Mouse (Mus musculus) ovary, postnatal 36 days (tissue): ENCODE measurements at regions not wholly inside any gene's neighbourhood (a gene's known extent, or its start where the extent isn't known, plus 50 kb on each side); places are given as distances from the start of the nearest gene placed in this dataset.

Experiments
- DNase-seq: peaks from one replicate; pipeline ENCODE4 v3.0.0; 2022; ENCODE audit warnings: low spot score, mixed read lengths

GRCm38 (mm10) chr14:106365624-106366118 lies 259.7 kb downstream of the Trim52 start:
- no peak for DNase-seq

DNA sequence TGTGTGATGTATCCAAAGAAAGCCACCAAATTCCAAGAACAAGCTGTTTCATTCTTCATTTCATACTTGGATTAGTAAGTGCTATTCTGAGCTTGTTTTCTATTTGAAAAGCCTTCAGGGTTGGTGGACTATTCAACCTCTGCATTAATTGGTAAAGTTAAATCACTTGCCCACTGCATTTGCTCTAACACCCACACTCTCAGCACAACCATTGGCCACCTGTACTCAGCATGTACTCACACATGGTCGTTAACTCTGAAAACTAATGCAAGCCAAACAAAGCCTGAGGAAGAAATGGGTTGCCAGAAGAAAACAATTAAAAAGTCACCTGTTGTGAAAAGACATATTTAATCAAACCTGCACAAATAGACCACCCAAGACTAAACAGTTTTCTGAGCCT lies 267.5 kb downstream of the Trim52 start:
- no peak for DNase-seq

DNA sequence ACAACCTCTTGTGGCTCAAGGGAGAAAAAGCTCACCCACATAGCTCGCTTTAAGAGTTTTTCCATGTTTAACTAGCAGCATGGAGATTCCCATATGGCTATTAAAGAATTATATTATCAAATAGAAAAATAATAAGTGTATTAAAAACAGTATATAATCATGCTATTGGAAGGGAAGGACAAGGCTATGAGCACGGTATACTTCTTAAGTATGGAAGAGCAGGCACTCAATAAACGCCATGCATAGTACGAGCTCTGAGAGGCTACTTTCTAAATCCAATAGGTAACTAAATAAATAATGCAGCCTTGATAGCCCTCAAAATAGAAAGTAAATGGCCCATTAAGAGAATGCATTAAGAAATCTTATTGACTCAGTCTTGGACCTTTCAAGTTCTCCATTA lies 273.6 kb downstream of the Trim52 start:
- DNase-seq = no peak

GRCm38 (mm10) chr14:106387671-106388070 lies 281.7 kb downstream of the Trim52 start:
- no peak for DNase-seq

GRCm38 (mm10) chr14:106390546-106390945 lies 284.5 kb downstream of the Trim52 start:
- no peak for DNase-seq

- DNase-seq = no peak
Observed at GRCm38 (mm10) chr14:106393978-106394377, 288.0 kb downstream of the Trim52 start.

DNA sequence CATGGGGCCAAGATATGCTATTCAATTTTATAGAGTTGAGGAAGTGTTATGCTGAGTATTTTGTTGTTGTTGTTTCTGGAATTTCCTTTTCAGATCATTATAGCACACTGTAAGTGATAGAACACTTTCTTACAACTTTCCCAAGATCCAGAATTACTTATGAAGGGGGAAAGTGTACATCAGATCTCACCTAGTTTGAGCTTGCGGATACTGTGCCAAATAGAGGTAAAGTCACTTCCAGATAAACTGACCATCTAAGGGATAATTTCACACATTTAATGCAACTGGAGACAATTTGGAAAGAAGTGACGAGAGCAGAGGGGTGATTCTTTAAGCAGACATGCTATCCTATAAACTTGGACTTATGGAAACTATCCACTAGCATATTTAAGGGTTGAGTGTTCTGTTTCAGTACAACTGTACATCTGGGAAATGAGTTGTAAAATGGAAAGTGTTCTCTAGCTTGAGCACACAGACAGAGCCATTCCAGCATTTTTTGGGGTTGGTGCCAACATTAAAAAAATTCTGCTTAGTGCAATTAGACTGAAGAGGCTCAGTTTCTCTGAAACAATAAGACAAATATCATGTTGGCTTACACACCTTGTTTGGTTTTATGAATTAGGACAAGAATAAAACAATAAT lies 307.0 kb downstream of the Trim52 start:
- DNase-seq = no peak

GRCm38 (mm10) chr14:106424714-106425113 lies 318.7 kb downstream of the Trim52 start:
- DNase-seq = no peak

DNA sequence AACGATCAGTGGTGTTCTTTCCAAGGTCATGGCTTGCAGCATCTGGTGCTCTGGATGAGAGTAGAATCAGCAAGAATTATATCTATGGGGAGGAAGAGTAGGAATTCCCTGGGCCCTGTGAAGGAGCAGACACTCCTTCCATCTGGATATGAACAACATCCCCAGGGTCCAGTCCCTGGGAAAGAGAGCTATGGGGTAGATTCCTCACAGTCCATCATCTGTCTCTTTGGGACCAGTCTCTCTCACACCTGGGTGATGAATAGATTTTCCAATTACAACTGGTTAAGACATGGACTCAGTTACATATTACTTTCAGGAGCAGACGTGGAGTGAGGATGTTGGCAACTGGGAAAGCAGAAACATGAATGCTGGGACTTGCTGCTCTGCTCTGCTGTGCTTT lies 322.6 kb downstream of the Trim52 start:
- no peak for DNase-seq

DNA sequence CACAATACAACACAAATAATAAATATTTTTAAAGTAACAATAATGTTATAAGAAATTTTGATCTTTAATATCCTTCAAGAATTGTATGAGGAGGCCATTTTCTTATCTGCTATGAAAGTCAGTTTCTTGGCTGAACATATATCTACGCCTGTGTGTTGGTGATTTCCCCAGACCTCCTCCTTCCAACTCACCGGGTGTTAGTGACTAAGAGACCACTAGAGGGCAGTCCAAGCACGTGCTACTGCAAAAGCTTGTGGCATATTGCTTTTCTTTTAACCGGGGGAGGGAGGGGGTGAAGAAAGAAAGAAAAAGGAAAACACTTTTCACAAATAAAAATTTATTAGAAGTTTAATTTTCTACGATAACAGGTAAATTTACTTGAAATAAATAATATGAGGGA lies 333.3 kb downstream of the Trim52 start:
- peak; percentile 12 for DNase-seq

DNA sequence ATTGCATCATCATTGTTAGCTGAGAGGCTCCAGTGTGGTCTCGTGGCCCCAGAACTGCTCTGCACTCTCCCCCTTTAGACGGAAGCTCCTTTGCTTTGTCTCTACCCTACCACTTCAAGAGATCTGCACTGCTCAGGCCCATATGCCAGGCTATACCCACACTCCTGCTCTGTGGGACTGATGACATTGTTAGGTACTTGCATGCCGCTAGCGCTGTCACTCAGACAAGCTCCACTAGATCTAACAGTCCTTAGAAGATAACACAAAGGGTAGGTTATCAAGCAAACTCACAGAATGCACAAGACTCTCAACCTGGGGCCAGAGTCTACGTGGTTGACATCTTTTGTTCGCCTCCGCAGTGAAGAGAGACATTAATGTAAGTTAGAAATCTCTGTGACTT lies 383.1 kb downstream of the Trim52 start:
- no peak for DNase-seq

DNA sequence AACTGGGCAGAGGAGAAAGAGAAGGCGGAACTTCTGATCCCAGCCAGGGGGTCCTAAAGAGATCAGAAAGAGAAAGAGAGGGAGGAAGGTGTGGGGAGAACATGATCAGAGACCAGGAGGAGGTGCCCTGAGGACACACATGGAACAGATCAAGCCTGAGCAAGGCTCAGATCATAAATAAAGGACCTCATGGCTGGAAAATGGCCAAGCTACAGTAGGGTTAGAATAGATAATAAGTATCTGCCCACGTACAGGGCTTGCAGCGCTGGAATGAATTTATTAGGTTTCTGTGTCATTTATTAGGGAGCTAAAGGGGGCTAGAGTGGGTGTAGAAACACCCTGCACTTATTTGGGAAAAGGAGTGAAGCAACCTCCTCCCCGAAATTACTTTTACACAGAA lies 385.4 kb downstream of the Trim52 start:
- DNase-seq = no peak

DNA sequence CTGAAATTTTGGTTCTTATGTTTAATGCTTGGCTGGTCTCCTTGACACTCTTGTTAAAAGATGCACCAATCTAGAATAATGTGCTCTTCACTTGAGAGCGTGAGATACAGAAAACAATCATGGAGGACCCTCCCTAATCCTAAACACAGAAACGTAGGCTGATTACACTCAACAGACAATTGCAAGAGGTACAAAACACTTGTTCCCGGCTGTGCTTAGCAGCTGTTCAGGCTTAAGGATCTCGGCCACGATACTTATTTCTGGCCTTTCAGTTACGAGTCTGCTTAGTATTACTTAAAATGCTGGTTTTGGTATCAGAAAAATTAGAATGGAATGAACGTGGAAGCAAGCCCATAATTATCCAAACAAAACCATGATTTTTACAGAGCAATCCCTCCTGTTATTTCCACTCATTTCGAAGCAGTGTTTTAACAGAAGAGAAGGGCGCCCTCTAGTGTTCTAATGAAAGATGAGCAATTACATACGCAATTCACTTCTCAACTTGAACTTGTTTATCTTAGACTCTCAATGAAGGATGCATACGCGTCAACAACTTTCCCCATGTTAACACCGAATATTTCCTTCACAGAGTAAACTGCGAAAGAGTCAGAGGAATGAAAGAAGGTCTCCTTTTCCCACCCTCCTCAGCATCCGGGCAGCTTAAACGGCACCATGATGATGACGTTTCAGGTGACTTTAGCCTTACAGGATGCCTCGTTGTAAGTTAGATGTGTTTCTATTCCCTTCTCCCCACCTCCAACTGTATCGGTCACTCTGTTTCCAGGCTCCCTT lies 394.5 kb downstream of the Trim52 start:
- DNase-seq = no peak

DNA sequence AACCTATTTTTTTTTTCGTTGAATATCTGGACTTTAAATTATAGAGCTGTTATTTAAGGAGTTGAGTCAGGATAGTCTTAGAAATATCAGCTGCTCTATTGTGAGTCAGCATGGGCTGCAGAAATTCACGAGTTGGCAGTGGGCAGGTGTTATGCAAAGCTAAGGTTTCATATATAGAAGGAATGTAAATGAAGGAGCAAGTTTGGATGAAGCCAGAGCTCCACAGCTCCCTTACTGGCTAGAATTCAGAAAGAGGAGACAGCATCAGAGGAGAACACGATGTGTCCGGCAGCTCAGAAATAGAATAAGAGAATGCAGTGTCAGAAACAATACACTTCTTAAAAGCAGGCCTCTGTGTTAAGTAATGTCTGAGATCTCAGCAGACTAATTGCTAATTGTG lies 400.9 kb downstream of the Trim52 start:
- DNase-seq = no peak

- DNase-seq = no peak
Observed at GRCm38 (mm10) chr14:106518552-106519358, 412.8 kb downstream of the Trim52 start.

DNA sequence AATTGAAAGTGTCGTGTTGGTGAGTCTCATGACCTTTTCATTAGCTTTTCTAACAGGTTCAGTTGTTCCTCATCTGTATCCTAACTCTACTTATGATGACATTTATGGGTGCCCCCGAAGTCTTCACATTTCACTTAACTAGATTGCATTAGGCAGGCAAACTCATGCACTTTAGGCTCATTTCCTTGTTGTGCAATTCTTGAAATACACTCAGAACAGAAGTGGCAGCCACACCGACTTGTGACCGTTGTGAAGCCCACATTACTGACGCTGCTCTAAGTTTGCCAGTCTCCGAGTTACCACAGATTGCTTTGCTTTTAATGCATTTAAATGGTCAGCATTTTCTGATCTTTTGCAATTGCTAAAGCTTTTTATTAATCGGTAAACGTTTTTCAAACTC lies 414.8 kb downstream of the Trim52 start:
- no peak for DNase-seq

- DNase-seq = no peak
Observed at GRCm38 (mm10) chr14:106550150-106550549, 444.2 kb downstream of the Trim52 start.

DNA sequence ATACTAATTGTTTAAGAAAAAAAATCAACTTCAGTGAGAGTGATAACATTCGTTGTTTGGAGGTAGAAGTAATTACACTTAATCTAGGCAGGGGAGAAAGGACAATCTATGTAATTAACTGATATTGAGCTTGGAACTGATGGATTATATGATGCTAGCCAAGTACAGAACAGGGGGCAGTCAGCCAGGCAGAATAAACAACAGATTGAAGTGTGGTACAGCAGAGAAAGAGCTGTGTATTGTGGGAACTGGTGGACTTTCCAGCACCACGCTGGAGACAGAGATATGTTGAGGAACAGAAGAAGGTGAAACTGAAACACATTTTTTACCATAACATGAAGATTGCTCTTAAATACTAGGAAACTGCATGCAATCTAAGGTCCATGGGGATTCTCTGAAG lies 473.3 kb downstream of the Trim52 start:
- DNase-seq = no peak

DNA sequence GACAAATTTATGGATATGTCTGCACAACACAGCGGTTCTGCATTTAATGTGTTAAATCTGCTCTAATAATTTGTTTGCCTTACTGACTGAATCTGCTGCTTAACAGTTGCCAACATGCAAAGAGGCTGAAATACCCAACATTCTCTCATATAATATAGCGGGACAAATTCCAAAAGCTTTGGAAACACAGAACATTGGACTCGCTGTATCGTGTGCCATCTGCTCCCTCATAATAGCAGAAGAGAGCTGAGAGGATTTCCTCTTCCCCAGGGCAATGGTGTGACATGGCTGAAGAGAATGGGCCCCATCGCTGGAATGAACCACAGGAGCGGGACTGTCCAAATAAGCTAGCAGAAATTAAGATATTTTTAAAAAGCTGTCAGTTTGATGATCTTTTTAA lies 475.9 kb downstream of the Trim52 start:
- no peak for DNase-seq

DNA sequence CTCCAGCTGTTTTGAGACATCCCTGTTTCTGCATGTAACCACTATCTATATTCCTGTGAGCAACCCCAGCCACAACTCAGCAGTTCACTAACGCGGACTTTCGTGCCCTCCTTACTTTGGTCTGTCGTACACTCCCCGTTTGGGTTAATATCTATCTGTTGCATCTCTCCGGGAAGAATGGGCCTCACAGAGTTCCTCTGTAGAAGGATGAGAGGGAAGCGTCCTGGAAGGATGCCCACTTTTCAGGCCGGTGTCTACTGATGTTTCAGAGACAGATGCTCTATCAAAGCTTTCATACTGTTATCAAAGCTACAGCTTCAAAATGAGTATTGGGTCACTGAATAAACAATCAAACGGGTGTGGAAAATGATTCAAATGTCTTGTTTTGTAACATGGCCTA lies 487.4 kb downstream of the Trim52 start:
- DNase-seq = no peak

DNA sequence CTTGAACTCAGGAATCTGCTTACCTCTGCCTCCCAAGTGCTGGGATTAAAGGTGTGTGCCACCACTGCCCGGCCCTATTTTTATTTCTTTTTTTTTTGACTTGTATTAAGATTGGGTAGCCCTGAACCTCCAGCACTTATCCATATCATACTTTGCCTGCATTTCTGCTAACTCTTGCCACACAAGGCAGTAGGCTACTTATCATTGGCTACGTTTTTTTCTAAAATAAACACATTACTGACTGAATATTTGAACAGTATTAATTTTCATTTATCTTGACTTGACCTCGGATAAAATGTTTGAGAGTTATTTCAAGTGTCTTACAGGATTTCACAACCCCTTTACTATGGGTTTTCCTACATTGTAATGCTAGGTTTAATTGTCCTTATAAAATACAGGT lies 488.0 kb downstream of the Trim52 start:
- no peak for DNase-seq

DNA sequence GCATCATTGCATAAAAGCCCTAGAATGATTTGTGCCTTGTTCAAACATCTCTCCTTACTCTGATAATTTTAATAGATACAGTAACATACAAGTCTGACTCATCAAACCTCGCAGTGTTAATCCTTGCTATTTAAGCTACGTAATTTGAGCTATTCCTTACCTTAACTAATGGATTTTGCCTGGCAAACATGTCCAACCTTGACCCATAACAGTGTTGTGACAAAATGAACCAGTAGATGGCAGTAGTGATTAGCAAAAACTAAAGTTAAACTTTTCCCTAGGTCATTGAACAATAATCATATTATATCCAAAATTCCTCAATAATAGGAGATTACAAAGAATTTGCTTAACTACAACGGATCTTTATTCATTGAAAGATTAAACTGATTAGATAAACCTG lies 501.0 kb downstream of the Trim52 start:
- DNase-seq = no peak
